Mouse (Mus musculus) liver, adult 2 months (tissue): ENCODE results near the gene Galnt4.

ENCODE experiments used
- CTCF ChIP-seq: fragments of 200-500 bp; IDR thresholded peaks from 2 replicates; pipeline ENCODE4 v1.5.1; 2011; ENCODE audit warnings: low read depth, low read length, control low read depth
- POLR2A ChIP-seq: fragments of 200-500 bp; IDR thresholded peaks from 2 replicates; pipeline ENCODE4 v1.6.1; 2011; ENCODE audit warnings: low read length, control low read depth; ENCODE audit not compliant: insufficient read depth; ENCODE audit errors: extremely low read depth

GRCm38 (mm10) chr10:99146596-99146995 lies 38.6 kb downstream of the Galnt4 start:
- TF ChIP-seq CTCF (no peak), POLR2A (no peak)
